In the genomic region with DNA sequence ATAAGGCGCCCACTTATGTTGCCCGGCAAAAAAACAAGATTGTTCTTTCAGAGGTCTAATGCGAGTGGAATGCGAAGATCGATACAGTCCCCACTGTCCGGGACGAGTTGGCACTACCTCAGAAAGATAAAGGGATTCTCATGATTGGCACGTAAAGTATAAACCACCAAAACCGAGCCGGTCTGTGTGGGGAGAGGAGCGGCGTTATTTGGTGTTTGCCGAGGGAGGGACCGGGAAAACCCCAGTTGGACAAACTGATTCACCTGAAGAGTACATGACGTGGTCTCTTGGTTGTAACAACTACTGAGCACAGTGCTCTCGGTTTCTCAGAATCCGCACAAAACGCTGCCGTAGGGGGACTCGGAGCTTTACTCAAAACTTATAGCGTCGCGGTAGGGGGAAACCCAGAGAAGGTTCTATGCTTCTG, we compare ENCODE assay signal across 8 mouse cellular contexts. TPM values are rescaled to one million over a fixed set of nuclear protein-coding genes. Genes with fewer than 3 reads are reported as not detected.
DNase-seq lines count a peak whose midpoint lies in the region; ATAC-seq and TF ChIP-seq lines count a peak whose summit lies in the region.

No protein-coding gene starts in this region.

- H3K9ac ChIP-seq in heart, embryonic 11.5 days (ENCODE audit: low read depth, low read length), result peak overlapping the region; percentile 80
- H3K9ac ChIP-seq in ES-Bruce4 (ENCODE audit: low read depth, poor library complexity, severe bottlenecking), result peak overlapping the region; percentile 89
- H3K9ac ChIP-seq in heart, embryonic 16.5 days (ENCODE audit: low read length), result peak overlapping the region; percentile 77
- H3K9ac ChIP-seq in liver, embryonic 16.5 days (ENCODE audit: low read depth, low read length), result peak overlapping the region; percentile 95
- peak overlapping the region; percentile 88 for H3K9ac ChIP-seq in stomach, embryonic 16.5 days (ENCODE audit: low read length)

- H3K4me2 ChIP-seq in heart, embryonic 11.5 days, result peak overlapping the region; percentile 91
- H3K4me2 ChIP-seq in heart, embryonic 16.5 days (ENCODE audit: low read depth, low read length), result peak overlapping the region; percentile 95
- H3K4me2 ChIP-seq in liver, embryonic 16.5 days (ENCODE audit: low read depth, low read length), result peak overlapping the region; percentile 71
- H3K4me2 ChIP-seq in stomach, embryonic 16.5 days (ENCODE audit: low read depth, low read length), result peak overlapping the region; percentile 94

- no peak for TF ChIP-seq EP300 in ES-Bruce4 (IDR thresholded peaks at IDR 0.05; ENCODE audit: insufficient read depth, low read depth, low read length)

- peaks cover 27% of the 10 kb centered on the region for H3K4me1 ChIP-seq in heart, embryonic 11.5 days (ENCODE audit: control insufficient read depth, insufficient read depth, low read length)
- H3K4me1 ChIP-seq in ES-Bruce4 (ENCODE audit: control insufficient read depth, insufficient read depth, low read length), result no peaks in the 10 kb centered on the region
- peaks cover 28% of the 10 kb centered on the region for H3K4me1 ChIP-seq in heart, embryonic 16.5 days (ENCODE audit: control insufficient read depth, insufficient read depth, low read length)
- peaks cover 56% of the 10 kb centered on the region for H3K4me1 ChIP-seq in liver, embryonic 16.5 days (ENCODE audit: control insufficient read depth, low read depth, low read length)
- H3K4me1 ChIP-seq in stomach, embryonic 16.5 days (ENCODE audit: control insufficient read depth, insufficient read depth, low read length), result peaks cover 49% of the 10 kb centered on the region

- H3K4me3 ChIP-seq in heart, embryonic 11.5 days (ENCODE audit: low read depth, low read length), result peak overlapping the region; percentile 69
- peak overlapping the region; percentile 97 for H3K4me3 ChIP-seq in ES-Bruce4 (ENCODE audit: low read depth, low read length)
- peak overlapping the region; percentile 81 for H3K4me3 ChIP-seq in heart, embryonic 16.5 days (ENCODE audit: low read length)
- peak overlapping the region; percentile 87 for H3K4me3 ChIP-seq in liver, embryonic 16.5 days (ENCODE audit: low read depth, low read length)
- H3K4me3 ChIP-seq in stomach, embryonic 16.5 days (replicated peaks; ENCODE audit: low read length), result peak overlapping the region; percentile 70

- H3K27me3 ChIP-seq in heart, embryonic 11.5 days (ENCODE audit: control insufficient read depth, insufficient read depth, low read length), result no peaks in the 10 kb centered on the region
- no peaks in the 10 kb centered on the region for H3K27me3 ChIP-seq in ES-Bruce4 (ENCODE audit: control insufficient read depth, insufficient read depth, low read length, poor library complexity, severe bottlenecking)
- H3K27me3 ChIP-seq in heart, embryonic 16.5 days (ENCODE audit: control insufficient read depth, insufficient read depth, low read length), result no peaks in the 10 kb centered on the region
- no peaks in the 10 kb centered on the region for H3K27me3 ChIP-seq in liver, embryonic 16.5 days (ENCODE audit: control insufficient read depth, insufficient read depth, low read depth, low read length)
- H3K27me3 ChIP-seq in stomach, embryonic 16.5 days (ENCODE audit: control insufficient read depth, insufficient read depth, low read length), result no peaks in the 10 kb centered on the region

- peak overlapping the region; percentile 97 for H3K27ac ChIP-seq in heart, embryonic 11.5 days (ENCODE audit: low read depth, low read length)
- H3K27ac ChIP-seq in ES-Bruce4 (ENCODE audit: insufficient read depth, low read length), result peak overlapping the region; percentile 59
- H3K27ac ChIP-seq in heart, embryonic 16.5 days (ENCODE audit: low read length), result peak overlapping the region; percentile 94
- peak overlapping the region; percentile 98 for H3K27ac ChIP-seq in liver, embryonic 16.5 days (ENCODE audit: low read length)
- H3K27ac ChIP-seq in stomach, embryonic 16.5 days (ENCODE audit: low read length), result peak overlapping the region; percentile 99

- no peaks in the 10 kb centered on the region for H3K9me3 ChIP-seq in heart, embryonic 11.5 days (replicated peaks; ENCODE audit: control insufficient read depth, low read length)
- no peaks in the 10 kb centered on the region for H3K9me3 ChIP-seq in ES-Bruce4 (replicated peaks; ENCODE audit: control insufficient read depth, insufficient read depth, low read length, poor library complexity, severe bottlenecking)
- no peaks in the 10 kb centered on the region for H3K9me3 ChIP-seq in heart, embryonic 16.5 days (replicated peaks; ENCODE audit: control insufficient read depth, low read length)
- H3K9me3 ChIP-seq in liver, embryonic 16.5 days (replicated peaks; ENCODE audit: control insufficient read depth, low read length), result no peaks in the 10 kb centered on the region
- H3K9me3 ChIP-seq in stomach, embryonic 16.5 days (replicated peaks; ENCODE audit: control insufficient read depth, low read length), result no peaks in the 10 kb centered on the region

- TF ChIP-seq CTCF in ES-Bruce4 (IDR thresholded peaks at IDR 0.05; ENCODE audit: low read depth, low read length), result no peak

- no peak for ATAC-seq in heart, embryonic 11.5 days (replicated peaks; ENCODE audit: insufficient number of reproducible peaks, low FRiP score, low TSS enrichment)
- ATAC-seq in heart, embryonic 16.5 days (replicated peaks; ENCODE audit: extremely low read depth, insufficient read depth, low FRiP score), result no peak
- ATAC-seq in liver, embryonic 16.5 days (ENCODE audit: low read depth), result no peak
- ATAC-seq in stomach, embryonic 16.5 days (ENCODE audit: insufficient read depth, low FRiP score), result no peak

- peaks cover 21% of the 10 kb centered on the region for H3K36me3 ChIP-seq in heart, embryonic 11.5 days (ENCODE audit: control insufficient read depth, insufficient read depth, low read length)
- peaks cover 27% of the 10 kb centered on the region for H3K36me3 ChIP-seq in ES-Bruce4 (ENCODE audit: control insufficient read depth, insufficient read depth, low read length, poor library complexity, severe bottlenecking)
- peaks cover 22% of the 10 kb centered on the region for H3K36me3 ChIP-seq in heart, embryonic 16.5 days (ENCODE audit: control insufficient read depth, insufficient read depth)
- peaks cover 26% of the 10 kb centered on the region for H3K36me3 ChIP-seq in liver, embryonic 16.5 days (ENCODE audit: control insufficient read depth, insufficient read depth)
- H3K36me3 ChIP-seq in stomach, embryonic 16.5 days (ENCODE audit: control insufficient read depth, insufficient read depth, low read length), result peaks cover 8% of the 10 kb centered on the region; the same call in 1 of the 2 replicates

- DNase-seq in heart, adult 9 months (ENCODE audit: low spot score in 2 of 2), result no peak
- no peak for DNase-seq in cerebellum, adult 8-10 months
- no peak for DNase-seq in spleen, adult 12 weeks (ENCODE audit: low spot score)

- WGBS in heart, embryonic 11.5 days (ENCODE audit: insufficient replicate concordance), result under 1% methylated on average over 23 of the region's 23 CpGs
- WGBS in heart, embryonic 16.5 days, result under 1% methylated on average over 23 of the region's 23 CpGs
- WGBS in liver, embryonic 16.5 days (ENCODE audit: insufficient replicate concordance), result under 1% methylated on average over 23 of the region's 23 CpGs
- WGBS in stomach, embryonic 16.5 days, result under 1% methylated on average over 23 of the region's 23 CpGs

- no peak for TF ChIP-seq POLR2A in ES-Bruce4 (IDR thresholded peaks at IDR 0.05; ENCODE audit: insufficient read depth, low read length)

RNA-seq across cellular contexts. Expression of gene Tlcd1, which starts 0.4 kb away (rescaled TPM):
- polyA plus RNA-seq in heart, embryonic 11.5 days (2014; fragmentation: Nextera tagmentation; extraction: Ambion mirVana), result 16.1 and 16.3 TPM in 2 replicates
- 12.2 and 13.2 TPM in 2 replicates for polyA plus RNA-seq in ES-Bruce4 (2011; ENCODE audit: insufficient read depth, insufficient read length, low read depth, missing spikeins)
- 14.2 and 16.1 TPM in 2 replicates for polyA plus RNA-seq in heart, embryonic 16.5 days (2015; fragmentation: Nextera tagmentation; extraction: Ambion mirVana)
- polyA plus RNA-seq in liver, embryonic 16.5 days (2015; fragmentation: Nextera tagmentation; extraction: Ambion mirVana), result 39.9 and 40.3 TPM in 2 replicates
- polyA plus RNA-seq in stomach, embryonic 16.5 days (2015; fragmentation: Nextera tagmentation; extraction: Ambion mirVana), result 32.5 and 32.8 TPM in 2 replicates

RNA-seq across cellular contexts. Expression of gene Nek8, which starts 0.4 kb away (rescaled TPM):
- polyA plus RNA-seq in heart, embryonic 11.5 days (2014; fragmentation: Nextera tagmentation; extraction: Ambion mirVana), result 9.9 and 10.6 TPM in 2 replicates
- 18.1 and 20.0 TPM in 2 replicates for polyA plus RNA-seq in ES-Bruce4 (2011; ENCODE audit: insufficient read depth, insufficient read length, low read depth, missing spikeins)
- polyA plus RNA-seq in heart, embryonic 16.5 days (2015; fragmentation: Nextera tagmentation; extraction: Ambion mirVana), result 17.7 TPM in 2 replicates
- 10.2 and 10.4 TPM in 2 replicates for polyA plus RNA-seq in liver, embryonic 16.5 days (2015; fragmentation: Nextera tagmentation; extraction: Ambion mirVana)
- polyA plus RNA-seq in stomach, embryonic 16.5 days (2015; fragmentation: Nextera tagmentation; extraction: Ambion mirVana), result 16.7 and 19.0 TPM in 2 replicates

RNA-seq across cellular contexts. Expression of gene Rpl23a, which starts 6.5 kb away (rescaled TPM):
- 1,064 and 1,178 TPM in 2 replicates for polyA plus RNA-seq in heart, embryonic 11.5 days (2014; fragmentation: Nextera tagmentation; extraction: Ambion mirVana)
- polyA plus RNA-seq in ES-Bruce4 (2011; ENCODE audit: insufficient read depth, insufficient read length, low read depth, missing spikeins), result 2,740 and 2,914 TPM in 2 replicates
- 708 and 711 TPM in 2 replicates for polyA plus RNA-seq in heart, embryonic 16.5 days (2015; fragmentation: Nextera tagmentation; extraction: Ambion mirVana)
- 609 and 714 TPM in 2 replicates for polyA plus RNA-seq in liver, embryonic 16.5 days (2015; fragmentation: Nextera tagmentation; extraction: Ambion mirVana)
- 1,025 and 1,263 TPM in 2 replicates for polyA plus RNA-seq in stomach, embryonic 16.5 days (2015; fragmentation: Nextera tagmentation; extraction: Ambion mirVana)

RNA-seq across cellular contexts. Expression of gene Rab34, which starts 11.3 kb away (rescaled TPM):
- 62.2 and 62.5 TPM in 2 replicates for polyA plus RNA-seq in heart, embryonic 11.5 days (2014; fragmentation: Nextera tagmentation; extraction: Ambion mirVana)
- polyA plus RNA-seq in ES-Bruce4 (2011; ENCODE audit: insufficient read depth, insufficient read length, low read depth, missing spikeins), result 33.1 and 36.1 TPM in 2 replicates
- 51.5 and 60.8 TPM in 2 replicates for polyA plus RNA-seq in heart, embryonic 16.5 days (2015; fragmentation: Nextera tagmentation; extraction: Ambion mirVana)
- polyA plus RNA-seq in liver, embryonic 16.5 days (2015; fragmentation: Nextera tagmentation; extraction: Ambion mirVana), result 11.8 and 16.2 TPM in 2 replicates
- polyA plus RNA-seq in stomach, embryonic 16.5 days (2015; fragmentation: Nextera tagmentation; extraction: Ambion mirVana), result 88.3 and 90.9 TPM in 2 replicates

RNA-seq across cellular contexts. Expression of gene Traf4, which starts 11.5 kb away (rescaled TPM):
- polyA plus RNA-seq in heart, embryonic 11.5 days (2014; fragmentation: Nextera tagmentation; extraction: Ambion mirVana), result 34.2 and 38.4 TPM in 2 replicates
- 87.4 and 99.3 TPM in 2 replicates for polyA plus RNA-seq in ES-Bruce4 (2011; ENCODE audit: insufficient read depth, insufficient read length, low read depth, missing spikeins)
- polyA plus RNA-seq in heart, embryonic 16.5 days (2015; fragmentation: Nextera tagmentation; extraction: Ambion mirVana), result 37.3 and 39.1 TPM in 2 replicates
- polyA plus RNA-seq in liver, embryonic 16.5 days (2015; fragmentation: Nextera tagmentation; extraction: Ambion mirVana), result 25.4 and 28.6 TPM in 2 replicates
- 50.9 and 55.1 TPM in 2 replicates for polyA plus RNA-seq in stomach, embryonic 16.5 days (2015; fragmentation: Nextera tagmentation; extraction: Ambion mirVana)
